ENCODE assay signal across 25 mouse cellular contexts in genomic region chr10:127730933-127731310, GRCm38 (mm10). TPM values are rescaled to one million over a fixed set of nuclear protein-coding genes. Genes with fewer than 3 reads are reported as not detected.
DNase-seq lines count a peak whose midpoint lies in the region; ATAC-seq and TF ChIP-seq lines count a peak whose summit lies in the region.
"Had no signal": no experiment of that assay in that cellular context is flagged by ENCODE, and none has a peak within 500 bp of the region (broad histone marks: within the 10 kb centered on the region; RNA-seq: fewer than 3 reads in every experiment).

No protein-coding gene starts in this region.

- H3K4me3 ChIP-seq in hindbrain, embryonic 13.5 days: no peak overlapping the region
- no peak overlapping the region for H3K4me3 ChIP-seq in hindbrain, postnatal 0 days (ENCODE audit: low read length)
- peak overlapping the region; percentile 2 to 50; a peak in 3 of 4 replicates for H3K4me3 ChIP-seq in MEL (ENCODE audit: control insufficient read depth in 1 of 2, insufficient read depth in 1 of 2, low read depth in 2 of 2, low read length in 2 of 2)
- H3K4me3 ChIP-seq in liver, embryonic 14.5 days (ENCODE audit: insufficient read depth in 1 of 2, low read depth in 2 of 2, low read length in 2 of 2): no peak overlapping the region
- H3K4me3 ChIP-seq in midbrain, embryonic 16.5 days (ENCODE audit: low read depth, low read length): no peak overlapping the region
- no peak overlapping the region for H3K4me3 ChIP-seq in intestine, embryonic 15.5 days (replicated peaks)
- H3K4me3 ChIP-seq: heart, embryonic 15.5 days; hindbrain, embryonic 12.5 days; left cerebral cortex, adult 2 months; limb, embryonic 10.5 days had no signal

- no peak for TF ChIP-seq RAD21 in MEL (IDR thresholded peaks at IDR 0.05; ENCODE audit: low read depth, low read length)

- H3K79me2 ChIP-seq in MEL (ENCODE audit: control insufficient read depth, insufficient read depth, low read length, poor library complexity): no peaks in the 10 kb centered on the region

- H3K4me2 ChIP-seq in hindbrain, embryonic 13.5 days: no peak overlapping the region
- no peak overlapping the region for H3K4me2 ChIP-seq in hindbrain, postnatal 0 days (ENCODE audit: low read depth, low read length)
- H3K4me2 ChIP-seq in liver, embryonic 14.5 days (ENCODE audit: low read depth): peak overlapping the region; percentile 45
- no peak overlapping the region for H3K4me2 ChIP-seq in midbrain, embryonic 16.5 days (ENCODE audit: low read length)
- H3K4me2 ChIP-seq in intestine, embryonic 15.5 days (replicated peaks): no peak overlapping the region
- H3K4me2 ChIP-seq: heart, embryonic 15.5 days; hindbrain, embryonic 12.5 days; lung, embryonic 14.5 days had no signal

- ATAC-seq in hindbrain, embryonic 13.5 days (ENCODE audit: low FRiP score): no peak
- ATAC-seq in hindbrain, postnatal 0 days: no peak
- peak; percentile 1; the same call in 1 of the 2 replicates for ATAC-seq in liver, embryonic 14.5 days (ENCODE audit: insufficient read depth)
- no peak for ATAC-seq in midbrain, embryonic 16.5 days
- ATAC-seq in intestine, embryonic 15.5 days: no peak
- ATAC-seq: intestine, postnatal 0 days had no signal

- H3K9ac ChIP-seq in hindbrain, embryonic 13.5 days: no peak overlapping the region
- no peak overlapping the region for H3K9ac ChIP-seq in hindbrain, postnatal 0 days (replicated peaks; ENCODE audit: low read length)
- peak overlapping the region; percentile 25 for H3K9ac ChIP-seq in MEL (ENCODE audit: control insufficient read depth, low read depth, low read length, poor library complexity, severe bottlenecking)
- H3K9ac ChIP-seq in liver, embryonic 14.5 days (replicated peaks): peak overlapping the region; percentile 9
- H3K9ac ChIP-seq in midbrain, embryonic 16.5 days (ENCODE audit: low read depth, low read length): peak overlapping the region; percentile 33; the same call in 1 of the 2 replicates
- no peak overlapping the region for H3K9ac ChIP-seq in intestine, embryonic 15.5 days
- H3K9ac ChIP-seq: heart, embryonic 15.5 days; hindbrain, embryonic 12.5 days; lung, embryonic 14.5 days had no signal

- H3K36me3 ChIP-seq in hindbrain, embryonic 13.5 days: no peaks in the 10 kb centered on the region
- H3K36me3 ChIP-seq in hindbrain, postnatal 0 days (ENCODE audit: insufficient read depth, low read length): no peaks in the 10 kb centered on the region
- peaks cover 0 to 13% of the 10 kb centered on the region in 2 experiments; a peak in 2 of 4 replicates for H3K36me3 ChIP-seq in MEL (ENCODE audit: control insufficient read depth in 1 of 2, insufficient read depth in 2 of 2, low read length in 2 of 2)
- no peaks in the 10 kb centered on the region for H3K36me3 ChIP-seq in liver, embryonic 14.5 days (replicated peaks; ENCODE audit: control insufficient read depth, insufficient read depth, low read depth)
- no peaks in the 10 kb centered on the region for H3K36me3 ChIP-seq in midbrain, embryonic 16.5 days (ENCODE audit: control insufficient read depth, insufficient read depth, low read length)
- H3K36me3 ChIP-seq in intestine, embryonic 15.5 days: no peaks in the 10 kb centered on the region
- H3K36me3 ChIP-seq: heart, embryonic 15.5 days; hindbrain, embryonic 12.5 days; limb, embryonic 10.5 days had no signal

- whole genome bisulfite sequencing in hindbrain, embryonic 13.5 days: 33% methylated on average over 9 of the region's 9 CpGs
- WGBS in hindbrain, postnatal 0 days: 35% methylated on average over 9 of the region's 9 CpGs
- WGBS in liver, embryonic 14.5 days (ENCODE audit: insufficient replicate concordance): 35% methylated on average over 9 of the region's 9 CpGs
- 12% methylated on average over 9 of the region's 9 CpGs for WGBS in midbrain, embryonic 16.5 days
- 35% methylated on average over 9 of the region's 9 CpGs for WGBS in intestine, embryonic 15.5 days

- no peaks in the 10 kb centered on the region for H3K9me3 ChIP-seq in hindbrain, embryonic 13.5 days
- no peaks in the 10 kb centered on the region for H3K9me3 ChIP-seq in hindbrain, postnatal 0 days (ENCODE audit: low read length)
- no peaks in the 10 kb centered on the region for H3K9me3 ChIP-seq in MEL (replicated peaks; ENCODE audit: insufficient read depth, low read length)
- H3K9me3 ChIP-seq in liver, embryonic 14.5 days (ENCODE audit: control insufficient read depth, low read length): no peaks in the 10 kb centered on the region
- no peaks in the 10 kb centered on the region for H3K9me3 ChIP-seq in midbrain, embryonic 16.5 days (replicated peaks; ENCODE audit: control insufficient read depth, low read length, poor library complexity, severe bottlenecking)
- H3K9me3 ChIP-seq in intestine, embryonic 15.5 days: no peaks in the 10 kb centered on the region
- H3K9me3 ChIP-seq: heart, embryonic 15.5 days; hindbrain, embryonic 12.5 days; limb, embryonic 10.5 days had no signal

- H3K27me3 ChIP-seq in hindbrain, embryonic 13.5 days: 0 out of 2 replicates have a peak, but pooled peaks cover 17% of the 10 kb centered on the region
- H3K27me3 ChIP-seq in hindbrain, postnatal 0 days (ENCODE audit: insufficient read depth, low read length): no peaks in the 10 kb centered on the region
- H3K27me3 ChIP-seq in MEL (ENCODE audit: control insufficient read depth in 1 of 2, insufficient read depth in 2 of 2, low read length in 2 of 2): peaks cover 0 to 2% of the 10 kb centered on the region in 2 experiments; a peak in 1 of 4 replicates
- H3K27me3 ChIP-seq in liver, embryonic 14.5 days (ENCODE audit: control insufficient read depth, insufficient read depth, low read length): no peaks in the 10 kb centered on the region; the same call in 1 of the 2 replicates
- peaks cover 4% of the 10 kb centered on the region; the same call in 1 of the 2 replicates for H3K27me3 ChIP-seq in midbrain, embryonic 16.5 days (ENCODE audit: control insufficient read depth, insufficient read depth, low read depth, low read length)
- peaks cover 5% of the 10 kb centered on the region for H3K27me3 ChIP-seq in intestine, embryonic 15.5 days (replicated peaks)

- TF ChIP-seq EP300 in MEL (IDR thresholded peaks at IDR 0.05; ENCODE audit: low read depth in 1 of 2, low read length in 2 of 2): no peak
- TF ChIP-seq EP300 in liver, embryonic 14.5 days (IDR thresholded peaks at IDR 0.05; ENCODE audit: low read depth): no peak

- TF ChIP-seq CTCF in hindbrain, postnatal 0 days (IDR thresholded peaks at IDR 0.05; ENCODE audit: low read depth): no peak
- TF ChIP-seq CTCF in MEL (IDR thresholded peaks at IDR 0.05 in 2 of 3, conservative IDR thresholded peaks at IDR 0.05 in 1 of 3; ENCODE audit: control insufficient read depth in 1 of 3, insufficient read depth in 1 of 3, low read depth in 2 of 3, low read length in 3 of 3, poor library complexity in 1 of 3, severe bottlenecking in 1 of 3): no peak
- no peak for TF ChIP-seq CTCF in liver, embryonic 14.5 days (IDR thresholded peaks at IDR 0.05; ENCODE audit: low read depth)

- H3K27ac ChIP-seq in hindbrain, embryonic 13.5 days: peak overlapping the region; percentile 40; the same call in 1 of the 2 replicates
- H3K27ac ChIP-seq in hindbrain, postnatal 0 days: no peak overlapping the region
- H3K27ac ChIP-seq in MEL (ENCODE audit: control insufficient read depth, low read depth, low read length): peak overlapping the region; percentile 76
- peak overlapping the region; percentile 59 for H3K27ac ChIP-seq in liver, embryonic 14.5 days
- H3K27ac ChIP-seq in midbrain, embryonic 16.5 days (ENCODE audit: low read length): no peak overlapping the region; the same call in 1 of the 2 replicates
- H3K27ac ChIP-seq in intestine, embryonic 15.5 days: no peak overlapping the region
- H3K27ac ChIP-seq: heart, embryonic 15.5 days; hindbrain, embryonic 12.5 days; left cerebral cortex, adult 2 months; limb, embryonic 10.5 days; macrophage had no signal

- DNase-seq in hindbrain, postnatal 0 days (ENCODE audit: low spot score): no peak
- DNase-seq in MEL (ENCODE audit: low read depth, low spot score): no peak
- no peak for DNase-seq in liver, embryonic 14.5 days (ENCODE audit: low read depth in 3 of 3, low spot score in 3 of 3)
- DNase-seq in heart, postnatal 14 days: no peak
- DNase-seq in heart, postnatal 10 days: no peak
- DNase-seq: cerebellum, postnatal 10 days; gastrocnemius, postnatal 10 days; heart, adult 18-20 months; kidney, postnatal 10 days; lung, embryonic 14.5 days; spleen, adult 18-20 months; thymus, postnatal 25 days had no signal

- H3K4me1 ChIP-seq in hindbrain, embryonic 13.5 days (replicated peaks): peaks cover 21% of the 10 kb centered on the region
- no peaks in the 10 kb centered on the region; the same call in 1 of the 2 replicates for H3K4me1 ChIP-seq in hindbrain, postnatal 0 days (ENCODE audit: insufficient read depth, low read length)
- peaks cover 17 to 33% of the 10 kb centered on the region in 2 experiments for H3K4me1 ChIP-seq in MEL (ENCODE audit: control insufficient read depth in 1 of 2, insufficient read depth in 2 of 2, low read length in 2 of 2)
- peaks cover 50 to 58% of the 10 kb centered on the region in 2 experiments for H3K4me1 ChIP-seq in liver, embryonic 14.5 days (replicated peaks; ENCODE audit: control insufficient read depth in 2 of 2, insufficient read depth in 2 of 2, low read length in 1 of 2)
- H3K4me1 ChIP-seq in midbrain, embryonic 16.5 days (ENCODE audit: control insufficient read depth, insufficient read depth, low read length): peaks cover 10% of the 10 kb centered on the region
- H3K4me1 ChIP-seq in intestine, embryonic 15.5 days (replicated peaks): peaks cover 5% of the 10 kb centered on the region
- H3K4me1 ChIP-seq: heart, embryonic 15.5 days had no signal

- intact Hi-C loops in heart, postnatal 14 days (cut with DNase I): no loop called here
- intact Hi-C loops in heart, postnatal 10 days (cut with DNase I): no loop called here

- no peak for TF ChIP-seq POLR2A in MEL (IDR thresholded peaks at IDR 0.05; ENCODE audit: control insufficient read depth in 1 of 2, insufficient read depth in 1 of 2, low read depth in 1 of 2, low read length in 2 of 2, poor library complexity in 1 of 2)

RNA-seq across cellular contexts. Expression of gene Tac2, which starts 6.6 kb away (rescaled TPM):
- not detected in 2 replicates for polyA plus RNA-seq in hindbrain, embryonic 13.5 days (2015; fragmentation: Nextera tagmentation; extraction: Ambion mirVana)
- 2.3 and 5.4 TPM in 2 replicates for total RNA-seq in hindbrain, postnatal 0 days (2014; rRNA removed)
- 5.6 and 6.7 TPM in 2 replicates for polyA plus RNA-seq in hindbrain, postnatal 0 days (2015; fragmentation: Nextera tagmentation; extraction: Ambion mirVana)
- not detected in 2 replicates for total RNA-seq in MEL (2012; rRNA removed)
- under 1 TPM in 1 of 2 experiments, not detected in 1; 0.32 TPM for polyA plus RNA-seq in MEL (2012; ENCODE audit: insufficient read depth in 1 of 2, insufficient read length in 2 of 2, low read depth in 1 of 2, low replicate concordance in 2 of 2, missing spikeins in 1 of 2)
- 20.7 and 27.9 TPM in 2 replicates for polyA plus RNA-seq in liver, embryonic 14.5 days (2012; rRNA removed)
- polyA plus RNA-seq in liver, embryonic 14.5 days (2014; fragmentation: Nextera tagmentation; extraction: Ambion mirVana): 26.8 and 31.3 TPM in 2 replicates
- 0.34 and 1.2 TPM in 2 replicates for polyA plus RNA-seq in midbrain, embryonic 16.5 days (2015; fragmentation: Nextera tagmentation; extraction: Ambion mirVana)
- total RNA-seq in heart, postnatal 14 days (2021): not detected
- not detected for total RNA-seq in heart, postnatal 10 days (2021)
- polyA plus RNA-seq in intestine, embryonic 15.5 days (2015; fragmentation: Nextera tagmentation; extraction: Ambion mirVana): 2.3 and 4.1 TPM in 2 replicates
- total RNA-seq: heart, adult 18-20 months; monocyte, adult 5-6 weeks; neutrophil, adult 5-6 weeks had no signal
- polyA plus RNA-seq: C2C12; hindbrain, embryonic 12.5 days; intestine, postnatal 0 days; lung, embryonic 14.5 days; macrophage had no signal

RNA-seq across cellular contexts. Expression of gene Zbtb39, which starts 8.4 kb away (rescaled TPM):
- 3.7 and 3.8 TPM in 2 replicates for polyA plus RNA-seq in hindbrain, embryonic 13.5 days (2015; fragmentation: Nextera tagmentation; extraction: Ambion mirVana)
- total RNA-seq in hindbrain, postnatal 0 days (2014; rRNA removed): 9.9 and 11.5 TPM in 2 replicates
- polyA plus RNA-seq in hindbrain, postnatal 0 days (2015; fragmentation: Nextera tagmentation; extraction: Ambion mirVana): 2.4 and 2.5 TPM in 2 replicates
- 4.8 and 5.1 TPM in 2 replicates for total RNA-seq in MEL (2012; rRNA removed)
- polyA plus RNA-seq in MEL (2012; ENCODE audit: insufficient read depth in 1 of 2, insufficient read length in 2 of 2, low read depth in 1 of 2, low replicate concordance in 2 of 2, missing spikeins in 1 of 2): 10 to 100 TPM in 1 of 2 experiments, not detected in 1; 11.0 TPM
- 1.9 and 2.1 TPM in 2 replicates for polyA plus RNA-seq in liver, embryonic 14.5 days (2012; rRNA removed)
- polyA plus RNA-seq in liver, embryonic 14.5 days (2014; fragmentation: Nextera tagmentation; extraction: Ambion mirVana): 0.72 and 0.83 TPM in 2 replicates
- polyA plus RNA-seq in midbrain, embryonic 16.5 days (2015; fragmentation: Nextera tagmentation; extraction: Ambion mirVana): 2.7 and 3.2 TPM in 2 replicates
- total RNA-seq in heart, postnatal 14 days (2021): 1 to 10 TPM; 7.5 to 8.3 TPM
- total RNA-seq in heart, postnatal 10 days (2021): 1 to 10 TPM; 8.1 to 9.6 TPM
- polyA plus RNA-seq in intestine, embryonic 15.5 days (2015; fragmentation: Nextera tagmentation; extraction: Ambion mirVana): 2.6 and 2.7 TPM in 2 replicates

RNA-seq across cellular contexts. Expression of gene Gpr182, which starts 20.6 kb away (rescaled TPM):
- 0.81 and 0.83 TPM in 2 replicates for polyA plus RNA-seq in hindbrain, embryonic 13.5 days (2015; fragmentation: Nextera tagmentation; extraction: Ambion mirVana)
- 1.9 and 2.9 TPM in 2 replicates for total RNA-seq in hindbrain, postnatal 0 days (2014; rRNA removed)
- 2.3 TPM in 2 replicates for polyA plus RNA-seq in hindbrain, postnatal 0 days (2015; fragmentation: Nextera tagmentation; extraction: Ambion mirVana)
- total RNA-seq in MEL (2012; rRNA removed): 0.04 TPM in 1 of 2 replicates, not detected in the other
- under 1 TPM in 1 of 2 experiments, not detected in 1; 0.58 TPM for polyA plus RNA-seq in MEL (2012; ENCODE audit: insufficient read depth in 1 of 2, insufficient read length in 2 of 2, low read depth in 1 of 2, low replicate concordance in 2 of 2, missing spikeins in 1 of 2)
- 9.1 and 11.5 TPM in 2 replicates for polyA plus RNA-seq in liver, embryonic 14.5 days (2012; rRNA removed)
- 3.7 and 4.3 TPM in 2 replicates for polyA plus RNA-seq in liver, embryonic 14.5 days (2014; fragmentation: Nextera tagmentation; extraction: Ambion mirVana)
- polyA plus RNA-seq in midbrain, embryonic 16.5 days (2015; fragmentation: Nextera tagmentation; extraction: Ambion mirVana): 1.1 and 1.7 TPM in 2 replicates
- total RNA-seq in heart, postnatal 14 days (2021): 1 to 10 TPM; 3.4 to 4.6 TPM
- 1 to 10 TPM; 4.6 to 4.7 TPM for total RNA-seq in heart, postnatal 10 days (2021)
- 1.8 and 2.0 TPM in 2 replicates for polyA plus RNA-seq in intestine, embryonic 15.5 days (2015; fragmentation: Nextera tagmentation; extraction: Ambion mirVana)
- total RNA-seq: monocyte, adult 5-6 weeks had no signal

RNA-seq across cellular contexts. Expression of gene Myo1a, which starts 26.0 kb away (rescaled TPM):
- 0.43 and 0.74 TPM in 2 replicates for polyA plus RNA-seq in hindbrain, embryonic 13.5 days (2015; fragmentation: Nextera tagmentation; extraction: Ambion mirVana)
- total RNA-seq in hindbrain, postnatal 0 days (2014; rRNA removed): 0.21 and 0.36 TPM in 2 replicates
- 0.50 and 0.53 TPM in 2 replicates for polyA plus RNA-seq in hindbrain, postnatal 0 days (2015; fragmentation: Nextera tagmentation; extraction: Ambion mirVana)
- total RNA-seq in MEL (2012; rRNA removed): 0.08 TPM in 1 of 2 replicates, not detected in the other
- polyA plus RNA-seq in MEL (2012; ENCODE audit: insufficient read depth in 1 of 2, insufficient read length in 2 of 2, low read depth in 1 of 2, low replicate concordance in 2 of 2, missing spikeins in 1 of 2): under 1 TPM in 1 of 2 experiments, not detected in 1; 0.33 TPM
- polyA plus RNA-seq in liver, embryonic 14.5 days (2012; rRNA removed): 0.25 and 0.30 TPM in 2 replicates
- polyA plus RNA-seq in liver, embryonic 14.5 days (2014; fragmentation: Nextera tagmentation; extraction: Ambion mirVana): 0.06 and 0.19 TPM in 2 replicates
- polyA plus RNA-seq in midbrain, embryonic 16.5 days (2015; fragmentation: Nextera tagmentation; extraction: Ambion mirVana): 0.60 and 0.93 TPM in 2 replicates
- under 1 TPM in 1 of 2 experiments, not detected in 1; 0.15 TPM for total RNA-seq in heart, postnatal 14 days (2021)
- not detected for total RNA-seq in heart, postnatal 10 days (2021)
- 33.8 and 36.7 TPM in 2 replicates for polyA plus RNA-seq in intestine, embryonic 15.5 days (2015; fragmentation: Nextera tagmentation; extraction: Ambion mirVana)
- total RNA-seq: monocyte, adult 5-6 weeks had no signal
- polyA plus RNA-seq: macrophage had no signal

RNA-seq across cellular contexts. Expression of gene Rdh1, which starts 28.6 kb away (rescaled TPM):
- not detected in 2 replicates for polyA plus RNA-seq in hindbrain, embryonic 13.5 days (2015; fragmentation: Nextera tagmentation; extraction: Ambion mirVana)
- 0.14 TPM in 1 of 2 replicates, not detected in the other for total RNA-seq in hindbrain, postnatal 0 days (2014; rRNA removed)
- polyA plus RNA-seq in hindbrain, postnatal 0 days (2015; fragmentation: Nextera tagmentation; extraction: Ambion mirVana): not detected in 2 replicates
- not detected in 2 replicates for total RNA-seq in MEL (2012; rRNA removed)
- not detected for polyA plus RNA-seq in MEL (2012; ENCODE audit: insufficient read depth in 1 of 2, insufficient read length in 2 of 2, low read depth in 1 of 2, low replicate concordance in 2 of 2, missing spikeins in 1 of 2)
- 0.15 and 0.18 TPM in 2 replicates for polyA plus RNA-seq in liver, embryonic 14.5 days (2012; rRNA removed)
- 0.09 and 0.17 TPM in 2 replicates for polyA plus RNA-seq in liver, embryonic 14.5 days (2014; fragmentation: Nextera tagmentation; extraction: Ambion mirVana)
- not detected in 2 replicates for polyA plus RNA-seq in midbrain, embryonic 16.5 days (2015; fragmentation: Nextera tagmentation; extraction: Ambion mirVana)
- under 1 TPM in 1 of 2 experiments, not detected in 1; 0.05 TPM for total RNA-seq in heart, postnatal 14 days (2021)
- total RNA-seq in heart, postnatal 10 days (2021): under 1 TPM; 0.10 to 0.12 TPM
- 0.04 TPM in 1 of 2 replicates, not detected in the other for polyA plus RNA-seq in intestine, embryonic 15.5 days (2015; fragmentation: Nextera tagmentation; extraction: Ambion mirVana)
- total RNA-seq: monocyte, adult 5-6 weeks had no signal
- polyA plus RNA-seq: hindbrain, embryonic 12.5 days; limb, embryonic 10.5 days; stomach, embryonic 14.5 days had no signal

Comparison
In these comparisons a context has a peak if more than half of its experiments do, and no peak if none do; other contexts are left out.
1. H3K27ac ChIP-seq: peak in hindbrain, embryonic 13.5 days (single experiment), MEL (single experiment) and liver, embryonic 14.5 days (single experiment); none in hindbrain, postnatal 0 days (single experiment), midbrain, embryonic 16.5 days (single experiment) and intestine, embryonic 15.5 days (single experiment).
2. H3K4me3 ChIP-seq: peak in MEL (2 of 2); none in hindbrain, embryonic 13.5 days (single experiment), hindbrain, postnatal 0 days (single experiment), liver, embryonic 14.5 days (0 of 2), midbrain, embryonic 16.5 days (single experiment) and intestine, embryonic 15.5 days (single experiment).
3. H3K9ac ChIP-seq: peak in MEL (single experiment), liver, embryonic 14.5 days (single experiment) and midbrain, embryonic 16.5 days (single experiment); none in hindbrain, embryonic 13.5 days (single experiment), hindbrain, postnatal 0 days (single experiment) and intestine, embryonic 15.5 days (single experiment).